Mouse (Mus musculus) spleen, postnatal 10 days (tissue): ENCODE data around the gene Pde3b.
A peak's percentile ranks its signal among the peaks of the same experiment; 100 is the strongest.
"Not testable (repeated sequence)": the region's sequence is repeated elsewhere in the genome, so short reads cannot be mapped to it uniquely, and the experiment has no call there.

Experiments
- DNase-seq, 2 experiments: peaks; one replicate each; pipeline ENCODE4 v3.0.0; 2021 to 2022; ENCODE audit warnings: low spot score in 2 of 2

Pde3b gene

DNA sequence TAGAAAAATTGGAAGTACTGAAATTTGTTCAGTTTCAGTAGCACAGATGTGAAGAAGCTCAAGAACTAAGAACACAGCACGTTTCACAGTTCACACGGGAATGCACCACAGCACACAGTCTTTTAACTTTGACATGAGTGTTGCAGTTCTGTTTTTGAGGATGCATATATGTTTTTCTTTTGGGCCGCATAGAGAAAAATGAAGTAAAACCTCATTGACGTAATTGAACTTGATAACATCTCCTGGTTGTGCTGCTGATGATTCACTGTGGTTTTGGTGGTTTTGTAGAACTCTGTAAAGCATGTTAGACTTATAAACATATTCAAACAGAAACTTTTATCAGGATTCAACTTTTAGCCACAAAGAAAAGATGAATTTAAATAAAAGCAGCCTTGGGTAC, 64.7 kb downstream of the Pde3b start:
- no peak for DNase-seq

DNA sequence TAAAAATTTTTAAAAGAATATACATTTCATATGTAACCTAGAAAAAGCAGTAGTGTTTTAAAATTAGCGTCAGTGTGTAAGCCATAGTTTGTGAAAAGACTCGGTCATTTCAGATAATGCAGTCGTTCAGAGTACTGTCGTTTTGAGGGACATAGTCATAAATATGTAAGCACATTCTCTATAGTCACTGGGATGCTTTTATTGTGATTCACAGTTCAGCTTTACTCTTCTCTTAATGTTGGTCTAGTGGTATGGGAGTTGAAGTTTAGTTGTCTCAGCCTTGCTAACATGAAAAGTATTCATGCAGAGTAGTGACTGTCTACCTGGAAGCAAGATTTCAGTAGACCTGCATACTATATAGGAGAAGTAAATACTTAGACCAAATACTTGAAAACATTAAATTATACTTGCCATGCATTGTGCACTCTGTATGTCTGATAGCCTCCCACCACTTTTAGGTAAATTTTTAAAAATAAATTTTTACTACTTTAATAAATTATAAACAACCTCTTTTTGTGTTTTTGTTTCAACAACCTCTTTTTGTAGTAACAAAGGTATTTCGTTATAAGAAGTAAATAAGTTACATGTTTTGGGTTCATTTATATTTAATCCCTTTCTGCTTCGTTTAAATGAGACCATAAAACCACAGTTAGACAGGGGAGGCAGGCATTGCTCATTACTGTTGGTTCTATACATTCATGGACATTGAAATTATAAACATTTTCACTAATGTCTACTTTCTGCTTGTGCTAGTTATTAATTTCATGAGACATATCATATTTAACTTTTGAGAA, 65.3 kb downstream of the Pde3b start:
- DNase-seq = no peak

DNA sequence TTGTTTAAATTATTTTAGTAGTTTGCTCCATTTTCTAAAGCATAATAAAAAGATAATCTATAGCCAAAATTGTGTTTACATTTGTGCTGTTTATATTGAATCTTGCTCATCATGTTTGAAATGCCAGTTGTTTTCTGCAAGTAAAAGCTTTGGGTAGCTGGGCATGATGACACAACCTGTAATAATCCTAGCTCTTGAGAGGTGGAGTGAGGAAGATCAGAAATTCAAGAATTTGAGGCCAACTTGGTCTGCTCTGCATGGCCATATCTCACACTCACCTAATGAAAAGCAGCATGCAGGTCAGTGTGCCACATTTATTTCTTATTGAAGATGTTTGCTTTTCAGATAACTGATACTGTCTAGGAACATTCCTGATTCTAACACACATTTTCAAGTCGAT, 65.9 kb downstream of the Pde3b start:
- DNase-seq = no peak

DNA sequence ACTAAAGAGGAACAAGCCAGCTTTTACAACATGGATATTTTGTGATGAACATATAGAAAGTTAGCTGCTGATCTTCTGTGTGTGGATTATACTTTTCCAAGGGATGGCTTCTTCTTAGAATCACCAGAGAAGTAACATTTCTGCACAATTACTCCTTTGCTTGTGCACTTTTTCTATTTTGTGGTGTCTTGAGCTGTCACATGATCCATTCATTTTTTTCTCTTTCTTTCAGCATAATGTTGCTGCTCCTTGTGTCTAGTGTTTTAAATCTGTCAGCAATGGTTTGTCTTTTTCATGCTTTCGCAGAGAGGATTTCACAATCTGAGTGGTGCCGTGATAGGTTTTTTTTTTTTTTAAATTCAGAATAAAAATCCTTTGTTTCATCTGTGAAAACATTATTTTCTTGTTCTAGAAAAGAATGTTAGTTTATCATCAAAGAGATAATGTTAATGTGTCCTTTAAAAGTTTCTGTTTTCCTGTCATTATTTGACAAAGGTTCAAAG, 66.4 kb downstream of the Pde3b start:
- no peak for DNase-seq

DNA sequence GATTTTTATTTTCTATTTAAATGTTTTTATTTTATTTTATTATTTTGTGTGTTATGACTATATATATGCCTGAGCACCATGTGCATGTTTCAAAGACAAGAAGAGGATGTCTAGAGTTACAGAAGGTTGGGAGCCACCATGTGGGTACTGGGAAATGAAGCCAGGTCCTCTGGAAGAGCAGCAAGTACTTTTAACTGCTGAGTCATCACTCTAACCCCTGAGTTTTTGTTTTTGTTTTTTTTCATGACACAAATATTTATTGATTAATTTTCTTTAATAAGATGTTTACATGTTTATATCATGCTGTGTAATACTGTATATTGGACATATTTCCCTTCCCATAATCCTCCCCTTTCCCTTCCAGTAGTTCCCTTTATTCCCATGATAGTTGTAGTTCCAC, 77.5 kb downstream of the Pde3b start:
- DNase-seq = no peak

DNA sequence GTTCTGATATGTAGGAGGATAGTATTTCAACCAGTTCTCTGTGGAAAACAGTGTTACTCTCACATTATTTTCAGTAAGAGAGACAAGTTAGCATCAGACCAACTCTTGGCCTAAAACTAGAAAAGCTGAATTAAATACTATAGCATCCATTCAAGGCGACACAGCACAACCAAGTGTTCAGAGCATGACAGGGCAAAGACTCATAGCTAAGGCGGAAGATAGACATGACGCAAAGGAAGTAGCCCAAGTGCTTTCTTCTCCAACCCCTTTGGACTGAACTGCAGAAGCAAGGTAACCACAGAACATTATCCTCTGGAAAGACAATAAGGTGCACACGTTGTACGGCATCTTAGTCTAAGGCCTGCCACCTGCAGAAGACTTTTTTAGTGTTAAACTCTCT, 79.0 kb downstream of the Pde3b start:
- no peak for DNase-seq

DNA sequence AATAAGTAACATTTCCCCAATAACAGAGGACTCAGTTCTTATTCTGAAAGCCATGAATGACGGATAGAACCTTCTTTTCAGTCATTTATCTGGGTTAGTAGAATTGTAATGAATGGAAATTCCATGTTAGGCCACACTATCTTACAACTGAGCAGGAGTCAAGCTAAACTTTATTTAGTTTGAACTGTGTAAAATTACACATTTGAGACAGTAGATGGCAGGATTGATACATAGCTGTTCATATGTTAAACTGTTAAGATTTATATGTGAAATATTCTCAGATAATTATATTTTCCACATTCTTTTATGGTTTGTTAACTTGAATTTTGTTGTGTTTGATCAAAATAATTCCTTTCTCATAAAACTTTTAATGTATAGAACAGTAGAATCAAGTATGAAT, 84.2 kb downstream of the Pde3b start:
- no peak for DNase-seq

DNA sequence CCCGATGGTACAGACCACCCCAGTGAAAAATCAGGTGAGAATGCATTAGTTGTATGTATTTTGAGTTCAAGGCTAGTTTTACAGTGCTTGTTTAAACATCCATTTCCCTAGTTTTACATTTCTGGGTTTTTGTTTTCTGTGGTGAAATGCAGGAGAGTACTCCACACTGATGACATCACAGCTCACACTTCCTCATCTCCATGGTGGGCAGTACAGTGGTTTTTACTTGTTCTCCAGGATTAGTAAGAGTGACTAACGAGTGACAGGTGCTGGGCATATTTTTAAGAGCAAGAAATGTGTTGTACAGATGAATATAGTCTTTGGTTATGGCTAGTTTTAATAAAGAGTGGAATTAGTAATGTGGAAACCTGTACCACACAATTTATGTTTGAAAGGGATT, 93.8 kb downstream of the Pde3b start:
- DNase-seq = no peak

DNA sequence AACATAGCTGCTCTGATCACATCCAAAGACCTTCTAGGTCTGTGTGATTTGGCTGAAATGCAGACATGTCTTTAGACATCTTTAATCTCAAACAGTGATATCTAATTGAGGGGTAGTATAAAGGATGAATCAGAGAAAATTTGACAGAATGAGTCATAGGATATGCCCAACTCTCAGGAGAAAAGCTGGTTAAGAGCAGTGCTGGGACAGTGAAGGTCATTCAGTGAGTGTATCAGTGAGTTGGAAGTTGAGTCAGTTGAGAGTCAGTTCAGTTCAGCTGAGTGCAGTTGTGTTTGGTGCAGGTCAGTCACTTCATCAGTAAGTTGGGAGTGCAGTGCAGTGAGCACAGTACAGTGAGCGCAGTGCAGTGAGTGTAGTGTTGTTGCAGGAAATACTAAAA, 105.0 kb downstream of the Pde3b start:
- DNase-seq = no peak

DNA sequence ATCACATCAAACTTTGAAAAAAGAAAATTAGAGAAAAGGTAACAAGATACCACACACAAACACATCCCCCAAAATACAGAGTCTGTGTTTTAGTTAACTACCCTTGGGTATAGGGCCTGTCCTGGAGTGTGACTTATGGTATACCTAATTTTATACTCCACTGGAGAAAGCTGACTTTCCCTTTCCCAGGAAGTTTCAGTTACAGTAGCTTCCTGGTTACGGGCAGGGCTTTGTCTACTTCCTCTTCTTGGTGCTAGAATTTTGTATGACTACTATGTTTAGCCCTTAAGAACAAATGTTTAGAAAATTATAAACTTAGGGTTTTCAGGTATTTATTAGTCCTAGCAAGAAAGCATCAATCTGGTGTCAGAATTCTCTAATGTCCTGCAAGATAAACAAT, 111.2 kb downstream of the Pde3b start:
- DNase-seq = no peak

DNA sequence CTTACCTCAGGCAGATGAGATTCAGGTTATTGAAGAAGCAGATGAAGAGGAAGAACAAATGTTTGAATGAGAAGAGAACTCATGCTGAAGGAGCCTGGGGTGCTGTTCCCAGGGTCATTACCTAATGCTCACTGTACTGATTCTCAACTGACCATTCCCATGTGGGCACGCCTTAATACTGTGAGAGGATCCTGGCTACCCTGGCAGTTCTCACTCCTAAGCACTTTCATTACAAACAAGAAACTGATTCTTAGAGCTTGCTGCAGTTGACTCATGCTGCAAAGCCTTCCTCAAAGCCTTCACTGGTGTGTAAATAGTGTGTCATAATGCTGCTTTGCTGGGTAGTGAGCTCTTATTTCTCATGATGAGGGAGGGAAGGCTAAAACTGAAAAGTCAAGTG, 121.1 kb downstream of the Pde3b start:
- DNase-seq = no peak

DNA sequence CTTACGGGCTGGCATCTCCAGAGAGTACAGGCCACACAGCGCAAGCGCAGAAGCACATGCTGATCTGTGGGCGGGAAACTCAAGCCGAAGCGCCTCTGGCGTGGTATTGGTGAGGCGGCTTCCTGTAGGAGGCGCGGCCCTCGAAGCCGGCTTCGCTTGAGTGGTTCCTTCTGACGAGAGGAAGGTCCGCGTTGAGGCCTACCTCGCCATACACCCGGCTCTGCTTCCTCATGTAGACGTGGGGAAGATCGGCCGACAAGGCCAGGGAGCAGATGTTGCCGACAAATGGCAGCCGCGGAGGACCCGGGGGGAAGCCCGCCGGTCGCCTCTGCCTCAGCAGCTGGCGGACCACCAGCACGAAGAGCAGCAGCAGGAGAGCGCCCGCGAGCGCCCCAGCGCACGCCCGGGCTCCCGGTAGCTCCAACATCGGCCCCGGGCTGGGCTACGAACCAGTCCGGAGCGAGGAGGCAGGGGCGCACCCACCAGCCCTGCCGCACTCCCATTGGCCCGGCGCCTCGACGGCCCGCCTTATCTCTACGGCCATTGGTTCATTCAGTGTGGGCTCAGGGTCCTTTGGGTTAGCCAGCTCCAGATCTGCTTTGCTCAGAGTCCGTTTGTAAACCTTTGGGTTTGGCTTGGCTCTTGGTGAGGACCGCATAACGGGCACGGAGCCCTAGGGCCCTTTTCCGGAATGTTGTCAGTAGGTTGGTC, 147.6 kb downstream of the Pde3b start, which contains the start of gene Cyp2r1:
TSS of gene Cyp2r1 (minus strand) at position 442 of the 711 bp plus-strand sequence.
- DNase-seq = peak; percentile 60 to 89

DNA sequence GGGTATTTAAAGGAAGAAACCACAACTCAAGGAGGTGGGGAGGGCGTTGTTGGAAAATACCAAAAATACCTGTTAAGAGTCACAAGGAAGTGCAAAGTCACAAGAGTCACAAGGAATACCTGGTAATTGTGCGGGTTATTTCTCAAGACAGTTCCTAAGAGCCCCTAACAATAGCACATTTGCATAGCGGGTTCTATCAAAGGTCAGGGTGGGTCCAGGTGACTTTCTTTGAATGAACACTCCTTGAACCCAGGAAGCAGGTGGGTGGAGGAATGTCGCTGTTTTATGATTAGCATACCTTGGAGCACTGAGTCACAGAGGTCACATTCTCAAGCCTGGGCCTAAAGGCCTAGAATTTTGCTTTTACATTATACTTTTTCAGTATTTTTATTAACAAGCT, 158.8 kb downstream of the Pde3b start:
- not testable (repeated sequence) for DNase-seq

DNA sequence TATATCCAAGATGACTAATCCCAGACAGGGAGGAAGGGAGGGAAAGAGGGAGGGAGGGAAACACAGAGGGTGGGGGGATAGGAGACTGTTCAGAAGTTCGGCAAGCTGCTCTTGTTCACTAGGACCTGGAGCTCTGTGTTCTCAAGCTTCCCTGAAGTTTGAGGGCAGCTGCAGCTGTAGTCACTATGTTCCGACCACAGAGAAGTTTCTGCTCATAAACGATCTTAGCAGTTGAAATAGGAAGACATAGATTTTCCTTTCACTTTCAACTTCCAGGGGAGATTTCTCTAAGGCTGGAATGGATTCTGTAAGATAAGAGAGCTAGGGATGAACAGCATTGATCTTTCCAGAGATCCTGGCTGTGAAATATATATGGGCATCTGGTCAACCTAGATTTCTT, 161.8 kb downstream of the Pde3b start:
- DNase-seq = no peak

DNA sequence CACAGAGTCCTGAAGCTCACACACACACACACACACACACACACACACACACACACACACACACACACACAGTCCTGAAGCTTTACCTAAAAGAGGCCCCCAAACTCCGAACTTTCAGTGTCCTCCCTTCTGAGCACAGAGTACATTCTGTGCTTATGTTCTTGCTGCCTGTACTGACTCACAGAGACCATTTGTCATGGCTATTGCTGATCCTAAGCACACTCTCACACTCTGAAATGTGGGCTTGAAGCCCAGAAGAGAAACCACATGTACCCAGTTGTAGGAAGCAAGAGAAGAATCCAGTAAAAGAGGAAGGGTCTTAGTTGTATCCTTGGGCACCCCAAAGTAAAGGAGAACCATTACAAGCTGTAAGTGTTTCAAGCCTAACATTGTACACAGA, 162.6 kb downstream of the Pde3b start:
- DNase-seq = no peak

DNA sequence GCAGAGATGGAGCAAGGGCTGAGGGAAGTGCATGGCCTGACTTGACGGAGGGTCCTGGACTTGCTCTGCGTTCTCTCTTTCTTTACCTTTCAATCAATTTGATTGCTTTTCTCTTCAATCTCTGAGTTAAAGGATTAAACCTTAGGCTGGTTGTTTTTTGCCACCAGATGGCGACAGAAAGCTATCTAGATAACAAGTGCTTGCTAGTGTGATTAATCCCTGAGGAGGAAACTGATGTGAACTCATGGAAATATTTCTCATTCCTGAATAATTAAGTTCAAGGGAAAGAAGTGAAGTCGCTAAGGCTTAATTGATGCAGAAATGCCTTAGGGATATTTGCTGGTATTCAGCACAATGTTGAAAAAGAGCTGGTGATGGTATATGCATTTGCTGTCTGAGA, 165.3 kb downstream of the Pde3b start:
- DNase-seq = peak in 1 of 2 experiments; percentile 57

DNA sequence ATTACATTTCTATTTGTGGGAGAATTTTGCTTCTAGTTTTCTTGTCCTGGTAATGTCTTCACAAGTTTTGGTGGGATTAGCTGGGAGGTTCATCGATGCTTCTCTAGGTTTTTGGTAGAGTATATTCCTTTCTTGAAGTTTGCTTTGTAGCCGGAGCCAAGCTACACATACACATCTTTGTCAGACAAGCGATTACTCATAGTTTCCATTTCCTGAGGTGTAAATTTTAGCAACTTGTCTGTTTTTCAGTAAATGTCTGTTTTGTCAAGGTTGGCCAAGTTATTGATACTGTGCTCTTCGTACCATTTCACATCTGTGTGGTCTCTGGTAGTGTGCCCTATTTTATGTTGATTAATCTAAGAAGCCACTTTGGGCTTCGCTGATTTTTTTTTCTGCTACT, 166.1 kb downstream of the Pde3b start:
- DNase-seq = no peak

DNA sequence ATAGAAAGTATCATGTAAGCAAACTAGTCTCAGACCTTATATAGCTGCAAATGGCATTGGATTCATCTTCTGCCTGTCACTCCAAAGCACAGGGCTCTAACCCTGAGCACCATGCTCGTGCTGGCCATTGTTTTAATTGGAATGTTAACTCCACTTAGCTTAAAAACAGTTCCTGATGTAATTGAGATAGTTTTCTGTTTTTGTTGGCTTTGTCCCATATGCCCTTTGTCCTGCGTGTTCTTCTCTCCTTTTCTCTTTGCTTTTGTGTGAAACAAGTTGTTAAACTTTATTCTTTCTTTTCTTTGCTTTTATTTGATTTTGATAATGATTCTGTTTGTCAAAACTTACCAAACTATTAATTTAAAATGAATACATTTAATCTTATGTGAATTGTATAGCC, 167.4 kb downstream of the Pde3b start:
- DNase-seq = no peak
